Mouse (Mus musculus) forebrain, embryonic 10.5 days (tissue): ENCODE data around the gene Por. TPM values are rescaled to one million over a fixed set of nuclear protein-coding genes. Genes with fewer than 3 reads are reported as not detected.

ENCODE experiments used
- DNase-seq: peaks from one replicate; pipeline ENCODE4 v3.0.0-alpha.2; 2017; ENCODE audit warnings: low spot score; ENCODE audit errors: extremely low spot score
- H3K27ac ChIP-seq: fragments of 300-500 bp; sonication (generic); 2 replicates; pipeline ENCODE4 v1.5.1; 2016; ENCODE audit warnings: mild to moderate bottlenecking
- H3K27me3 ChIP-seq: fragments of 300-500 bp; sonication (generic); 2 replicates; pipeline ENCODE4 v1.6.1; 2016; ENCODE audit warnings: mild to moderate bottlenecking; ENCODE audit not compliant: poor library complexity, severe bottlenecking
- H3K36me3 ChIP-seq: fragments of 300-500 bp; sonication (generic); replicated peaks from 2 replicates; pipeline ENCODE4 v1.6.1; 2016; ENCODE audit warnings: mild to moderate bottlenecking, moderate library complexity
- H3K4me1 ChIP-seq: fragments of 300-500 bp; sonication (generic); 2 replicates; pipeline ENCODE4 v1.6.1; 2016
- H3K4me3 ChIP-seq: fragments of 300-500 bp; sonication (generic); 2 replicates; pipeline ENCODE4 v1.5.1; 2016; ENCODE audit warnings: mild to moderate bottlenecking, moderate library complexity
- H3K9me3 ChIP-seq: fragments of 300-500 bp; sonication (generic); 2 replicates; pipeline ENCODE4 v1.6.1; 2016; ENCODE audit warnings: mild to moderate bottlenecking, moderate library complexity
- WGBS: fragments of 180-500 bp; shearing (Covaris S2); methylation state at CpG from one replicate; pipeline ENCODE4 v1.1.7; 2016; 5-methylcytosine and 5-hydroxymethylcytosine counted together
- microRNA-seq: library from miRNA; unstranded; fragments of <30 nt; microRNA quantifications from one replicate; pipeline ENCODE4, GENCODE M21; 2017
- polyA plus RNA-seq: library from polyadenylated mRNA; unstranded; fragments of >200 nt; fragmentation: Nextera tagmentation; extraction: Ambion mirVana; gene quantifications from 2 replicates; pipeline ENCODE4 v1.2.1, GENCODE M21; 2016

Gene Por
- polyA plus RNA-seq, 1 experiment from 2014 or later, result 118 TPM

GRCm38 (mm10) chr5:135772519-135772918, 102.7 kb downstream of the Por start:
- peaks cover 8% of the 10 kb centered on the region for H3K4me1 ChIP-seq
- 71% methylated on average over 3 of the region's 3 CpGs for WGBS
- no peaks in the 10 kb centered on the region for H3K9me3 ChIP-seq
- no peak overlapping the region for H3K4me3 ChIP-seq
- no peaks in the 10 kb centered on the region for H3K27me3 ChIP-seq
- no peaks in the 10 kb centered on the region for H3K36me3 ChIP-seq
- no peak overlapping the region for H3K27ac ChIP-seq
- no peak for DNase-seq

- Histone ChIP-seq H3K36me3 (peaks cover 17% of the 10 kb centered on the region), H3K27me3 (no peaks in the 10 kb centered on the region), H3K27ac (no peak overlapping the region), H3K9me3 (no peaks in the 10 kb centered on the region), H3K4me3 (no peak overlapping the region), H3K4me1 (peaks cover 31% of the 10 kb centered on the region)
- no peak for DNase-seq
- WGBS, result 79% methylated on average over 4 of the region's 4 CpGs
These were observed 106.7 kb downstream of the Por start for GRCm38 (mm10) chr5:135776546-135776945.

GRCm38 (mm10) chr5:135777796-135778470, 108.1 kb downstream of the Por start, which contains the start of gene Styxl1:
Styxl1 (minus strand) TSS chr5:135778385.
- Histone ChIP-seq H3K9me3 (no peaks in the 10 kb centered on the region), H3K4me3 (peak within 1 kb of the TSS; percentile 87), H3K36me3 (peaks cover 31% of the 10 kb centered on the region), H3K27me3 (no peaks in the 10 kb centered on the region), H3K27ac (peak within 1 kb of the TSS; percentile 93), H3K4me1 (peaks cover 31% of the 10 kb centered on the region)
- under 1% methylated on average over 45 of the region's 45 CpGs for WGBS
- peak; percentile 59 for DNase-seq

GRCm38 (mm10) chr5:135778471-135779445, 108.9 kb downstream of the Por start, which contains the start of gene Mdh2:
Mdh2 (plus strand) TSS chr5:135778480.
- peak within 1 kb of the TSS; percentile 93 for H3K27ac ChIP-seq
- DNase-seq, result peak; percentile 100
- no peaks in the 10 kb centered on the region for H3K27me3 ChIP-seq
- H3K4me3 ChIP-seq, result peak within 1 kb of the TSS; percentile 87
- WGBS, result 2% methylated on average over 70 of the region's 70 CpGs
- peaks cover 31% of the 10 kb centered on the region for H3K4me1 ChIP-seq
- H3K9me3 ChIP-seq, result no peaks in the 10 kb centered on the region
- H3K36me3 ChIP-seq, result peaks cover 40% of the 10 kb centered on the region

GRCm38 (mm10) chr5:135780331-135780730, 110.5 kb downstream of the Por start:
- peaks cover 55% of the 10 kb centered on the region for H3K36me3 ChIP-seq
- no peak overlapping the region for H3K27ac ChIP-seq
- H3K4me1 ChIP-seq, result peaks cover 31% of the 10 kb centered on the region
- 89% methylated on average over 8 of the region's 8 CpGs for WGBS
- peak overlapping the region; percentile 87; the same call in 1 of the 2 replicates for H3K4me3 ChIP-seq
- no peak for DNase-seq
- no peaks in the 10 kb centered on the region for H3K9me3 ChIP-seq
- H3K27me3 ChIP-seq, result no peaks in the 10 kb centered on the region

- Histone ChIP-seq H3K4me1 (peaks cover 19% of the 10 kb centered on the region), H3K27me3 (no peaks in the 10 kb centered on the region), H3K9me3 (no peaks in the 10 kb centered on the region), H3K27ac (no peak overlapping the region), H3K4me3 (no peak overlapping the region), H3K36me3 (peaks cover 81% of the 10 kb centered on the region)
- DNase-seq, result no peak
- 97% methylated on average over 4 of the region's 4 CpGs for WGBS
These were observed 113.1 kb downstream of the Por start for GRCm38 (mm10) chr5:135782901-135783300.

Small RNAs within 50 kb of the gene (microRNA-seq; reads per million reads assigned to microRNA genes)
- 0.90 reads per million for gene Mir7034

Other genes with a start within 250 kb of the Por start
- gene Hip1, start 124.9 kb upstream of the Por start, polyA plus RNA-seq, result 66.6 and 72.1 TPM in 2 replicates
- not detected in 2 replicates for gene Ccl26, start 106.5 kb upstream of the Por start, polyA plus RNA-seq
- 0.42 and 0.90 TPM in 2 replicates for gene Ccl24, start 97.0 kb upstream of the Por start, polyA plus RNA-seq
- gene Rhbdd2, start 37.4 kb upstream of the Por start, polyA plus RNA-seq, result 51.4 and 57.3 TPM in 2 replicates
- gene Tmem120a, start 74.4 kb downstream of the Por start, polyA plus RNA-seq, result 54.5 and 61.6 TPM in 2 replicates
- gene Styxl1, start 108.4 kb downstream of the Por start, polyA plus RNA-seq, result 0.25 TPM in 1 of 2 replicates, not detected in the other
- 573 and 579 TPM in 2 replicates for gene Mdh2, start 108.4 kb downstream of the Por start, polyA plus RNA-seq
- gene Srrm3, start 136.9 kb downstream of the Por start, polyA plus RNA-seq, result 2.9 and 4.2 TPM in 2 replicates
- gene Hspb1, start 217.9 kb downstream of the Por start, polyA plus RNA-seq, result 7.2 and 7.6 TPM in 2 replicates